Mouse (Mus musculus) E14TG2a.4 (cell line): ENCODE measurements around the gene Rhov.

Experiments used
- CTCF ChIP-seq: conservative IDR thresholded peaks from 2 replicates; pipeline ENCODE4 v1.5.1; 2014; ENCODE audit warnings: low read length
- POU5F1 ChIP-seq: IDR thresholded peaks from 2 replicates; pipeline ENCODE4 v1.6.1; 2014; ENCODE audit warnings: low read length, borderline replicate concordance

GRCm38 (mm10) chr2:119287372-119287771 lies 16.3 kb upstream of the Rhov start:
- no peak for TF ChIP-seq CTCF
- no peak for TF ChIP-seq POU5F1
